Mouse (Mus musculus): ENCODE data around the gene Max. TPM values are rescaled to one million over a fixed set of nuclear protein-coding genes. Genes with fewer than 3 reads are reported as not detected.

The Max gene
- total RNA-seq (2015; ENCODE audit: low replicate concordance) (56.6 and 89.2 TPM in 2 replicates), total RNA-seq (2017; ENCODE audit: low replicate concordance) (62.9 and 210 TPM in 2 replicates)

DNA sequence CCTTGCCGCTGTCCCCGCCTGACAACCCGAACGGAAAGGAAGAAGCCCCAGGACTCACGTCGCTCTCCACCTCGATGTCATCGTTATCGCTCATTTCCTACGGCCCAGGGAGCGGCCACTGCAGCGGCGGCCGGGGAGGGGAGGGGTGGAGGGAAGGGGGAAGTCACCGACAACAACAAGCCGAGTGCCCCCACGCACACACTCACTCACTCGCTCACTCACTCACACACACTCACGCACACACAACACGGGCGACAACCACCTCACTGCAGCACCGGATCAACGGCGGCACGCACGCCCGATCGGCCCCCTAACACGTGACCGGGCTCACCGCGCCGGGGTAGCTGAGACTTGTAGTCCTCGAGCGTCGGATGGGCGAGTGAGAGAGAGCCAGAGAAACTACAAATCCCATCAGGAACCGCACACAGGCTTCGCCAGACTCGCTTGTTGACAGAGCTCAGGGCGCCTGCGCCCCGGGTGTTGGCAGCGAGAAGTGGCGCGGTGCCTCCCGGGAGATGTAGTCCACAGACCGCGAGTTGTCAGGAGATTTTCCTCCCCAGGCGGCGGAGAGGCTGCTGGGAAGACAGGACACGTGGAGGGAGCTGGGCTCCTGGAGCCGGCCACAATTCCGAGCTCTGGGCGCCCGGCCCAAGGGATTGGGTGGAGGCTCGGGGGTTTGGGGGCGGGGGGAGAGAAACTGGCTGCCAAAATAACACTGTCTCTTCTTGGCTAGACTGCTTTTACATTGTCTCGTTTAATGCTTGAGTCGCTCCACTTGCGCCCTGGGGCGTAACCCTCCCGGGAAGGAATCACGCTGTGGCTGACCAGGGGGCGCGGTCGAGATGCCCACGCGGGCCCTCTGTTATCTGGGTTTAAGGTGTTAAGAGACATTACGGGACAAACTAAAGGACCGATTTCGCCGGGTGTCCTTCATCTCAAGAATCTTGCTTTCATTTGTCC, at the start of gene Max:
TSS of gene Max (minus strand) at position 270 of the 960 bp plus-strand sequence.
- peak; percentile 92 for ATAC-seq (replicated peaks; ENCODE audit: low FRiP score, poor library complexity, severe bottlenecking)

GRCm38 (mm10) chr12:77011092-77011720, 49.2 kb upstream of the Max start:
- 0 out of 2 replicates have a peak, but pooled peaks have one; percentile 54 for ATAC-seq (replicated peaks; ENCODE audit: low FRiP score, poor library complexity, severe bottlenecking)

DNA sequence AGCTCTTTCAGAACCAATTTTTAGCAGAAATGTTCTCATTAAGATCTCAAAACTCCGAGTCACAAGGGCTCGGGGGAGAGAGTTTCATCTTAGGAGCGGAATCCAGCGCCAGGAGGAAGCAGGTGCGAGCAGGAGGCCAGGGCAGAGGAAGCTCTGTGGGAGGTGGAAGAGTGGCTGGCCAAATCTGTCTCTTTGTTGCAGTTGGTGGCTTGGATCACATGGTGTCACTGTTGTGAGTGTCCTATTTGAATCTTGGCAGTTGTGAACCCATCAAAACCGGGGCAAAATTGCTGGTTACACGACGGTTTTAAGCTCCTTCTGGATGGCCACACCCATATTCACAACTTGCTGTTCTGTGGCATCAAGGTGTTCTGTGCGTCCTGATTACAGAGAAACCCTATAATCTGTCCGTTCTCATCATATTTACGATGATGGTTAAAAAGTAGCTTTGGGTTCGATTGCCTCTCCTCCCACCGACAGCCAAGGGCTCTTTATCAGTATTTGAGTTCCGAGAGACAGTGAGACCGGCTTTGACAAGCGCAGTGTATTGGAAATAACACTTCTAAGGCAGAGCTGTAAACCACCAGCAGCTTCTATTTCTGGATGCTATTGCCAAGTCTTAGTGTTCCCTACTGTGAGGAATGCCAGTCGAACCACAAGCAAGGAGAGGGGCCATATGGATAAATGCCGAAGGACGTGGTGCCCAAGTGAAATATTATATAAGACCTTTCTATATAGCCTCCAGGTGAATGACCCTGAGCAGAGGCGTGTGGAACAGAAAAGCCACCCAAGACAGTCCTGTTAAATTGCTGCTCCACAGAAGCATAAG, 47.4 kb upstream of the Max start:
- no peak for ATAC-seq (replicated peaks; ENCODE audit: low FRiP score, poor library complexity, severe bottlenecking)

- no peak for ATAC-seq (replicated peaks; ENCODE audit: low FRiP score, poor library complexity, severe bottlenecking)
Measured at GRCm38 (mm10) chr12:77004893-77005292, 42.9 kb upstream of the Max start.

- peak; percentile 39; the same call in 1 of the 2 replicates for ATAC-seq (replicated peaks; ENCODE audit: low FRiP score, poor library complexity, severe bottlenecking)
Measured at GRCm38 (mm10) chr12:77002551-77003228, 40.7 kb upstream of the Max start.

DNA sequence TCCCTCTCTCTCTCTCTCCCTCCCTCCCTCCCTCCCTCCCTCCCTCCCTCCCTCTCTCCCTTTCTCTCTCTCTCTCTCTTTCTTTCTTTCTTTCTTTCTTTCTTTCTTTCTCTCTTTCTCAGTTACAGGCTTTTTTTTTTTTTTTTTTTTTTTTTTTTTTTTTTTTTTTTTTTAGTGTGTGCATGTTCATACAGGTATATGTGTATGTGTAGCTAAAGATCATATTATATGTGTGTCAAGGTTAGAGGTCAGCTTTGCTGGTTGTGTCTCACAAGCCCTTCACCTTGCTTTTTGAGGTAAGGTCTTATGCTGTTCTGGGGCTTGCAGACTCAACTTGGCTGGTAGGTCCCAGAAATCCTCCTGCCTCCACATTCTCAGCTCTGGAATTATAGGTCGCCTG, 39.3 kb upstream of the Max start:
- ATAC-seq (replicated peaks; ENCODE audit: low FRiP score, poor library complexity, severe bottlenecking), result no peak

- ATAC-seq (replicated peaks; ENCODE audit: low FRiP score, poor library complexity, severe bottlenecking), result no peak
Measured at GRCm38 (mm10) chr12:77000705-77001284, 38.8 kb upstream of the Max start.

DNA sequence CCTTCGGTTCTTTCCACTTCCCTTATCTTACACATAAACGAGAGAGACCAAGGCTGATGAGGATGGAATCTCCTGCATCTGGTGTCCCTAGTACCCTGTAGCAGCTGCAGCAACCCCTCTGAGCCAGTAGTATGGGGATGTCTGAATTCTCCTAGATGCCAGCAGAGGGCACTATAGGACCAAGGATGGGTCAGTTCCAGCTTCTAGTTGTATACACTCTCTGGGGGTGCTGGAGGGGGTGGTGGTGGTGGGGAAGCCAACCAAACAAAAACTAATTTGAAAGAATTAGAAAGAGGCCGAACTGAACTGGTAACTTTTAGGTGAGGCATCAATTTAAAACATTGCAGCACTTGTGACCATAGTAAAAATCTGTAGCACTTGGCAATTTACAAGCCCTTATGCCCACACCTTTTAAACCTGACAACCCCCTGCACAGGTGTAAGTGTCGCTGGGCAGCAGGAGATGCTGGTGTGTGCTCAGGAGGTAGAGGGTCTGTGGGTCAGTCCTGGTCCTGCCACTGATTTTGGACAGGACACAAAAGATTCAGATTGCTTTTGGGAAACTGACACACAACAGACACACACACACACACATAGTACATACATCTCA, 38.2 kb upstream of the Max start:
- ATAC-seq (replicated peaks; ENCODE audit: low FRiP score, poor library complexity, severe bottlenecking), result peak; percentile 67

DNA sequence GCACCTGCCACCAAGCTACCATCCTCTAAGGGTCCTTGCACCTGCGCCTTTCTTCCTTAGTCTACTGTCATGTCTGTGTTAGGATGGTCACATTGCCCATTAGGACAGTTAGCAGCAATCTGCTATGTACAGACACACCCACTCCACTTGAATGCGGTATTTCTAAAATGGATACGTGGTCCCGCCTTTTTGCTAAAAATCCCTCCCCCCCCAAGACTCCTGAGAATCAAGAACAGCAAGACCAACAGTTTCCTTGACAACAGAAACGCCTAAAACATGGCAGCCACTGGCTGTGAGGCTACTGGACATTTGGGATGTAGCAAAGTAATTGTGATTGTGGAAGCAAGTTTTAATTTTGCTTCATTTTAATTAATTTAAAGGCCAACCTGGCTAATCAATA, 32.8 kb upstream of the Max start:
- ATAC-seq (replicated peaks; ENCODE audit: low FRiP score, poor library complexity, severe bottlenecking), result no peak

- ATAC-seq (replicated peaks; ENCODE audit: low FRiP score, poor library complexity, severe bottlenecking), result no peak
Measured at GRCm38 (mm10) chr12:76992891-76993529, 31.0 kb upstream of the Max start.

DNA sequence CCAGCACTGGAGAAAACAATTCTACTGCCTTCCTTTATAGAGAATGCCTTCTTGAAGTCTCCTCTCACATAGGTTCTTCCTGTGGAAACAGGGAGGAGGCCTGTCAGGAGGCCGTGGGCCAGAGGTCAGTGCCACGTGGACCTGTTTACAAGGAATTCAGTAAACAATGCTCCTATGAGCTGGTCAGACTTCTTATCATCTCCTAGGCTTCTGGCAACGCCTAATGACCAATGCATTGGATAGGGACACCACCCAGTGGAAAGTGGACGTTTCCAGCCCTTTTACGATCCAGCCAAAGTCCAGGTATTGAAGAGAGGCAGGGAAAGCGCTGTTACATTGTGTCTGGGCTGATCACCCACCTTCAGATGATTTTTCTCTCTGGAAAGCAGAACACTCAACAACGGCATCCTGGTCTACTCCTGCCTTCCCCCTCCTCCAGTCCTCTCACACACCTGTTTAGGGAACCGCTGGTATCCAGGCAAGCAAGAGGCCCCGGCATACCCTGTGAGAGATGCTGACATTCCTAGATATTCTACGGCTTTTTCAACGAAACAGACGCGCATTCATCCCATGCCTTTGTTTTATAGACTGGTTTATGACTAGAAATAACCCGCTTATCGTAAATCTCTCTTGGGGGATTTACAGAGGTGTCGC, 20.9 kb upstream of the Max start:
- ATAC-seq (replicated peaks; ENCODE audit: low FRiP score, poor library complexity, severe bottlenecking), result no peak

DNA sequence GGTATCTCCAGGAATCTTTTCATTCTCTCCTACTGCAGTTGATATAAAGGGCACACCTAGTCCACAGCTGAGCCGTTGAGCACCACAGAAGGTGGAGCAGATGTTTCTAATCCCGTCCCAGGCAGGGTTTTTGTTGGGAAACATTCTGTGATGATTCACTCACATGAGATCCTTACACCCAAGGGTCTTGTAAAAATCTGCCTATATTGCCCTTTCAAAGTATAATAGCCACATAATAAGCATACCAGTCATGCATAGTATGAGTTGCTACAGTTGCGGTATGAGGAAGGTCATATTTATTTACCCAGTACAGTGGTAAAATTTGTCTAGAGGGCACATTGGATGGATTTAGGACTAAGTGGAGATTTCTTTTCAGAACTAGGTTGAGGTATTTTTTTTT, 17.5 kb upstream of the Max start:
- ATAC-seq (replicated peaks; ENCODE audit: low FRiP score, poor library complexity, severe bottlenecking), result no peak

- ATAC-seq (replicated peaks; ENCODE audit: low FRiP score, poor library complexity, severe bottlenecking), result no peak
Measured at GRCm38 (mm10) chr12:76972669-76973068, 10.7 kb upstream of the Max start.

DNA sequence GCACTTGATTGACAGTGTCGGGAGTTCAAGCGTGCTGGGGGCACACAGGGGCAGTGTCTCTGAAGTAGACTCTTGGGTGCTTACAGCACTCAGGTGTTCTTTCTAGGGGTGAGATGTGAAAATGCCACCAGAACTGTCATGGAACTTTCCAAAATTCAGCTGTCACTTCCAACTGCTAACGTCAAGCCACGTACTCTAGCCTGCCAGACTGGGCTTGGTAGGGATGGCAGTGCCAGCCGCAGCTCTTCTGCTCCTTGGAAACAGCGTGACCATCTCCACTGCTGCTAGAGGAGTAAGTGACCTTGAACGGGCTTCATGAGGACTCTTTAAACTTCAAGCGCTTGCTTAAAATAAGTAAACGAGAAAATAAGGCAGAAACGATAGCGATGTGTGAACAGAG, 10.2 kb upstream of the Max start:
- no peak for ATAC-seq (replicated peaks; ENCODE audit: low FRiP score, poor library complexity, severe bottlenecking)

- ATAC-seq (replicated peaks; ENCODE audit: low FRiP score, poor library complexity, severe bottlenecking), result no peak
Measured at GRCm38 (mm10) chr12:76971642-76972221, 9.7 kb upstream of the Max start.

DNA sequence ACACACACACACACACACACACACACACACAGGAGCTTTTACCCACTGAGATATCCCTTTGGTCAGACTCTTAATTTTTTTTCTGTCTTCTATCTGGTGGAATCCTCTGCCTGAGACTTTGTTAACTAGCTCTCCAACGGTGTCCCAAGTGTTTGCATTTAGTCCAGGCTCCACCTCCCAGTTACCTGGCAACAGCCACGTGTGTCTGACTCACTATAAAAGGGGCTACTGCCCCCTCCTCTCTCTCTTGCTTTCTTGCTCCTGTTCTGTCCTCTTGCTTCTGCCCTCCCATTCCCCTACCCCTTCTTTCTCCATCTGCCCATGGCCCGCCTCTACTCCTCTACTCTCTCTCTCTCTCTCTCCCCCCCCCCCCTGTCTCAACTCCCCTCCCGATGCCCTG, 3.9 kb upstream of the Max start:
- no peak for ATAC-seq (replicated peaks; ENCODE audit: low FRiP score, poor library complexity, severe bottlenecking)

- ATAC-seq (replicated peaks; ENCODE audit: low FRiP score, poor library complexity, severe bottlenecking), result no peak
Measured at GRCm38 (mm10) chr12:76965089-76965488, 3.1 kb upstream of the Max start.

All from erythroblast, adult 5-6 weeks (primary cell).